Mouse (Mus musculus): ENCODE results near the gene Cd2bp2.

Gene Cd2bp2

DNA sequence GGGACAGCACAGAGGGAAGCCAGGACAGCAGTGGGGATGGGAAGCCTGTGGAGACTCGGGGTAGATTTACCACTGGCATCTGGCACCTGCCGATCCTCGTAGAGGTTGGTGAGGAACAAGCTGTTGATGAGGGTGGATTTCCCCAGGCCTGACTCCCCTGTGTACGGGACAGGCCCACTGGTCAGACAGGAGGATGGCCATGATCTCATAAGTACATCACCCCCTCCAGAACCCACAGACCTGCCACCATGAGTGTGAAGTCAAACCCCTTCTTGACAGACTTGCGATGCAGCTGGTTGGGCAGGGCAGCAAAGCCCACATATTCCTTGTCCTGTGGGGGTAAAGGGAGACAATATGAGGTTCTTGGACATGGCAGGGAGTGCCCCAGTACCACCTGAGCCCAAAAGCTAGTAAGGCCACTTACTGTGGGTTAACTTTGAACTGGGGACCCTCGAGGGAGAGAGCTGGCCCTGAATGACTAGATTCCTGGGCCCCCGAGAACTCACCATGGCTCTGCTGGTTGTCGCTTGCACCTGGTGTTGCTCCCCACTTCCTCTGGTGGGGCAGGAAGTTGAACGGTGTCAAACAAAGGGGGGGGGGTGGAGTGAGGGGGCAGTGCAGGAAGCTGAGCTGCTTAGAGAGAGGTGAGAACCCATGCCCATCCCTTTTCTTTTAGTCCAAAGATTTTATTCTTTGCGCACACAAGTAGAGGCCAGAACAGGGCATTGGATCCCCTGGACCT lies 22.2 kb upstream of the Cd2bp2 start:
- DNase-seq (ENCODE audit: extremely low read depth, low read depth, low spot score): no peak

GRCm38 (mm10) chr7:127217475-127217874 lies 21.6 kb upstream of the Cd2bp2 start:
- DNase-seq (ENCODE audit: extremely low read depth, low read depth, low spot score): no peak

DNA sequence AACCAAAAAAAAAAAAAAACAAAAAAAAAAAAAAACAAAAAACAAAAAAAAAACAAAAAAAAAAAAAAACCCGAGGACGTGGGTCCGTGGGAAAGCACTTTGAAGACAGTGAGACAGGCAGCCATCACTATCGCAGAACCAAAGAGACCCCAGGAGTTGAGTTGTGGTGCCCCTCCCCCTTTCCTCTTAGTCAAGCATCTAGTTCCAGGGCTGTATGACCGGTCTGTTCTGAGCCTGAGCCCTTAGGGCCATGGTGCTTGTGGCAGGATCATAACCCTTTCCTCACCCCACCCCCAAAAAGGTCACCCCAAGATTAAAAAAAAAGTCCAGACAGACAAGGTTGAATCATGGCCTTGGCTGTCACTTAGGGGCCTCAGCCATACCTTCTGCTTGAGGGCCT lies 20.5 kb upstream of the Cd2bp2 start:
- DNase-seq (ENCODE audit: extremely low read depth, low read depth, low spot score): no peak

- no peak for DNase-seq (ENCODE audit: extremely low read depth, low read depth, low spot score)
These were observed 19.4 kb upstream of the Cd2bp2 start for GRCm38 (mm10) chr7:127214981-127215871.

DNA sequence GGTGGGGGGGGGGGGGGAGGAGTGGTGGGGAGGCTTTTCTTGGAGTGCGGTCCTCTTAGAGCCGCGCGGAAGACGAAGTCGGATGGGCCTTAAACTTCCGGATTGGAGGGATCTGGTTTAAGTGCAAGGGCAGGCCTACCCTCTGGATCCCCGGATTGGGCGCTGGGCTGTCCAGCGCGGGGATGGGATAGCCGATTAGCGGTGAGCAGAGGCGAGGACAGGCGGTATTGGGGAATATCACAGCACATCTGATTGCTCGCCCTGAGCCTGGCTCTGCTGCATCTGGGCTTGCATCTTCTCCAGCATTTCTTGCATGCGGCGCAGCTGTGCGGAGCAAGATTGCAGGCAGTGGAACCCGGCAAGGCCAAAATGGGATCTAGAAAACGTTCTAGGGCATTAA lies 18.7 kb upstream of the Cd2bp2 start:
- DNase-seq (ENCODE audit: extremely low read depth, low read depth, low spot score): no peak

GRCm38 (mm10) chr7:127213930-127214329 lies 18.1 kb upstream of the Cd2bp2 start:
- DNase-seq (ENCODE audit: extremely low read depth, low read depth, low spot score): no peak

GRCm38 (mm10) chr7:127213485-127213884 lies 17.6 kb upstream of the Cd2bp2 start:
- no peak for DNase-seq (ENCODE audit: extremely low read depth, low read depth, low spot score)

- no peak for DNase-seq (ENCODE audit: extremely low read depth, low read depth, low spot score)
These were observed 16.8 kb upstream of the Cd2bp2 start for GRCm38 (mm10) chr7:127212432-127213250.

GRCm38 (mm10) chr7:127211014-127211745 lies 15.3 kb upstream of the Cd2bp2 start:
- no peak for DNase-seq (ENCODE audit: extremely low read depth, low read depth, low spot score)

GRCm38 (mm10) chr7:127210266-127210665 lies 14.4 kb upstream of the Cd2bp2 start:
- DNase-seq (ENCODE audit: extremely low read depth, low read depth, low spot score): no peak

GRCm38 (mm10) chr7:127209851-127210250 lies 14.0 kb upstream of the Cd2bp2 start:
- no peak for DNase-seq (ENCODE audit: extremely low read depth, low read depth, low spot score)

GRCm38 (mm10) chr7:127208553-127209438 lies 12.9 kb upstream of the Cd2bp2 start, which contains the start of gene Mylpf:
TSS of gene Mylpf (plus strand) at chr7:127208890.
- peak; percentile 99 for DNase-seq (ENCODE audit: extremely low read depth, low read depth, low spot score)

- no peak for DNase-seq (ENCODE audit: extremely low read depth, low read depth, low spot score)
These were observed 12.4 kb upstream of the Cd2bp2 start, which contains the start of gene Tbc1d10b for GRCm38 (mm10) chr7:127208295-127208552. TSS of gene Tbc1d10b (minus strand) at chr7:127208468.

DNA sequence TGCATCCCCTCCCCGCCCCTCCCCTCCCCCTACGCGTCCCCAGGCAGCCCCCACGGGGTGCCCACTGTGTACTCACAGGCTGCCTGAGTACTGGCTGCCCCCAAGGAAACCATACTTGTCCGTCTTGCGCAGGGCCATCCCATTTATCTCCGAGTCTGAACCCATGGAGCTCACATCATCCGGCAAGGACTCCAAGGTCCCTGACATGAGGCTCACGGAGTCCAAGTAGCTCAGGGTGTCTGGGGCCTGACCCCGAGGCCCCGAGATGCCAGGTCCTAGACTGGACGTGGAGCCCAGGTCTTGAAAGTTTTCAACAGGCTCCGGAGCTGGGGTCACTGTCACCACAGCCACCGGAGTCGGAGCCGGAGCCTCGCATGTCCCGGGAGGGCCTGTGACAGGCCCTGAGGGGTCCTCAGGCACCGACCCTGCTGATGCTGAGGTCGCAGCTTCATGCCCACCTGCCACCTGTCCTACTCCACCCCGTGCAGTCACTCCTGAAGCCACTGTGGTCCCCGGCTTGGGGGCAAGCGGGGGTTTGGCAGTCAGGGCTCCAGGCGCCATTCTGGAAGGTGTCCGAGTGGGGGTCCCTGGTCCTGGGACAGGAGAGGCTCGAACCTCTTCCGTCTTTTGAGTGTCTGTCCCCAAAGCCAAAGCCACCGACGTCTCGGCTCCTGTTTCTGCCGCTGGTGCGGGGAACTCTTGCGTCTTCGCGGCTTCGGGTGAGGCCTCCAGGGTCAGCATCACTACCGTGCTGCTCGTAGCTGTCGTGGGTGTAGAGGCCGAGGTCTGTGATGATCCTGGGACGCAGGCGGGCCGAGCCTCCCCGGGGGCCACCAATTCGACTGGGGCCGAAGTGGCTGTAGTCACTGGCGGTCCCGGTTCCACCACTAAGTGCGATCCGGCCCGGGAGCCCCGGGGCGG lies 11.8 kb upstream of the Cd2bp2 start:
- DNase-seq (ENCODE audit: extremely low read depth, low read depth, low spot score): no peak

- no peak for DNase-seq (ENCODE audit: extremely low read depth, low read depth, low spot score)
These were observed 10.8 kb upstream of the Cd2bp2 start for GRCm38 (mm10) chr7:127206606-127207005.

DNA sequence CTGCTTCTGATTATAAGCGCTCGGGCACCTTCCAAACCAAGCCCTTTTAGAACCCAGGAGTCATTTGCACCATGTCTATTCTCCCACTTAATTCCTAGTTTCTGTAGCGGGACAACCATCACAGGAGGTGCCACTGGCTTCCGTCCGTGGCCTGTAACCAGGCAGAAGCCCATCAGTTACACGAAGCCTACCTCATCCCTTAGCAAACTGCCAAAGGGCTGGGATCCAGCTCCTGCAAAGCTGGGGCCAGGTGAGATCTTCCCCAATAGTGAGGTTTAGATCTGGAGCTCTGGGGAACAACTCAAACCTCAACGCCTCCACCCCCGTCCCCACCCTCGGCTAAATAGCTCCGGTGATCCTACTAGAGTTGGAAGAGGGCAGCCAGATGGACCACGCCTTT lies 634 bp upstream of the Cd2bp2 start:
- no peak for DNase-seq (ENCODE audit: extremely low read depth, low read depth, low spot score)

DNA sequence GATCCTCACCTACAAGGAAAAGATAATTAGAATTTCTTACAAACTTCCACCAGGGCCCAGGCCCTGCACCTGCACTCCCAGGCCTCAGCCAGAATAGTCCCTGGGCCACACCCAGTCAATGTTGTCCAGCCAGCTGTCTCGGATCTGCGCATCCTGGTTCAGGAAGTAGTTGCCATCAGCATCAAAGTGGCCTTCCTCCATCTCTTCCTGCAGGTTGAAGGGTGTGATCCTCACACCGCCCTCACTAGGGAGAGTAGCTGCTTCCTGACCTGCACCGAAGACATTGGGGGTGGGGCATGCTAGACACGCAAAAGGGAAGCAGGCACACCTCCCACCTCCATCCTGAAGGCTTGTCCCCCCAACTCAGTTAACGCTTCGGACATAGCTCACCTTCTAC lies 1.2 kb downstream of the Cd2bp2 start:
- DNase-seq (ENCODE audit: extremely low read depth, low read depth, low spot score): no peak

GRCm38 (mm10) chr7:127194011-127194632 lies 1.7 kb downstream of the Cd2bp2 start:
- DNase-seq (ENCODE audit: extremely low read depth, low read depth, low spot score): no peak

Data from fat pad, adult 2 months (tissue).